Mouse (Mus musculus): ENCODE data around the gene Cd248. TPM values are rescaled to one million over a fixed set of nuclear protein-coding genes. Genes with fewer than 3 reads are reported as not detected.

Gene Cd248
- polyA plus RNA-seq, 1 experiment from 2014 or later, result 64.3 TPM

DNA sequence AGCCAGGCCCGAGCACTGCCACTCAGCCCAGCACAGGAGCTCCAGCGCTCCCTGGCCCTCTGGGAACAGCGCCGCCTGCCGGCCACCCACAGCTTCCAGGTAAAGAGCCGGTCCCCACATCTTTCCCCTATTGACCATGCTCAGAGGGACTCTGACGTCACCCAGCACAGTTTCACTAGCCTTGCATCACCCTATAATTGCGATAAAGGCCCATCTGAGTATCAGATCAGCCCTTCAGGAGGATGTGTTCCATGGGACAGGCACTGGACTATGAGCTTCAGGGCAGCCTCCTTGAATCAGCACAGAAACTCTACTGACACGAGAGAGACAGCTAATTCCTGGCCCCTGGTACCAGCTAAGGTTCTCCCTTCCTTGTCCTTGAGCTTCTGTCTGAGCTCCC is 14.0 kb upstream of the Cd248 start:
- Histone ChIP-seq H3K4me3 (0 out of 2 replicates have a peak overlapping the region, but pooled peaks have one; percentile 1), H3K27ac (no peak overlapping the region), H3K36me3 (peaks cover 8% of the 10 kb centered on the region; the same call in 1 of the 2 replicates), H3K9me3 (no peaks in the 10 kb centered on the region), H3K9ac (no peak overlapping the region), H3K4me1 (peaks cover 49% of the 10 kb centered on the region), H3K27me3 (peaks cover 47% of the 10 kb centered on the region), H3K4me2 (replicated peaks) (no peak overlapping the region)
- no peak for ATAC-seq (ENCODE audit: insufficient number of reproducible peaks, insufficient read depth, low FRiP score, low TSS enrichment)
- whole genome bisulfite sequencing, result 14% methylated on average over 9 of the region's 9 CpGs

DNA sequence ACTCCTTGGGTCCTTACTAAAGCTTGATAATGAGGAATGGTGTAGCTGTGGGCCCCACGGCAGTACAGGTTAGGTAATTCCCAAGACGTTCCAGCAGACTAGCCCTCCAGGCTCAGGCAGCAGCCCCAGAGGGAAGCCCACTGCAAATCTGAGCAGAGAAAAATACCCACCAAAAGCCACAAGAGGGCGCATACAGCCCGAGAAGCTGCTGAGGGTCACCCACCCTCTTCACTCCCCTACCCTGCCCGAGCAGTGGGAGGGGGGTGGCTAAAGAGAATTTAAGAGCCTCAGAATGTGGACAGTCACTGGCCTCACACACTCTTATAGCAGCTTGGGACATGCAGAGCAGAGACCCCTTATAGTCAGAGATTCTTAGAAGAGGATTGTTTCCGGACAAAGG is 11.6 kb upstream of the Cd248 start:
- Histone ChIP-seq H3K4me2 (replicated peaks) (no peak overlapping the region; the same call in 1 of the 2 replicates), H3K36me3 (no peaks in the 10 kb centered on the region), H3K9ac (no peak overlapping the region), H3K27ac (no peak overlapping the region), H3K27me3 (peaks cover 30% of the 10 kb centered on the region), H3K4me3 (no peak overlapping the region), H3K4me1 (peaks cover 55% of the 10 kb centered on the region), H3K9me3 (no peaks in the 10 kb centered on the region)
- peak; percentile 10; the same call in 1 of the 2 replicates for ATAC-seq (ENCODE audit: insufficient number of reproducible peaks, insufficient read depth, low FRiP score, low TSS enrichment)
- 8% methylated on average over 6 of the region's 6 CpGs for WGBS

DNA sequence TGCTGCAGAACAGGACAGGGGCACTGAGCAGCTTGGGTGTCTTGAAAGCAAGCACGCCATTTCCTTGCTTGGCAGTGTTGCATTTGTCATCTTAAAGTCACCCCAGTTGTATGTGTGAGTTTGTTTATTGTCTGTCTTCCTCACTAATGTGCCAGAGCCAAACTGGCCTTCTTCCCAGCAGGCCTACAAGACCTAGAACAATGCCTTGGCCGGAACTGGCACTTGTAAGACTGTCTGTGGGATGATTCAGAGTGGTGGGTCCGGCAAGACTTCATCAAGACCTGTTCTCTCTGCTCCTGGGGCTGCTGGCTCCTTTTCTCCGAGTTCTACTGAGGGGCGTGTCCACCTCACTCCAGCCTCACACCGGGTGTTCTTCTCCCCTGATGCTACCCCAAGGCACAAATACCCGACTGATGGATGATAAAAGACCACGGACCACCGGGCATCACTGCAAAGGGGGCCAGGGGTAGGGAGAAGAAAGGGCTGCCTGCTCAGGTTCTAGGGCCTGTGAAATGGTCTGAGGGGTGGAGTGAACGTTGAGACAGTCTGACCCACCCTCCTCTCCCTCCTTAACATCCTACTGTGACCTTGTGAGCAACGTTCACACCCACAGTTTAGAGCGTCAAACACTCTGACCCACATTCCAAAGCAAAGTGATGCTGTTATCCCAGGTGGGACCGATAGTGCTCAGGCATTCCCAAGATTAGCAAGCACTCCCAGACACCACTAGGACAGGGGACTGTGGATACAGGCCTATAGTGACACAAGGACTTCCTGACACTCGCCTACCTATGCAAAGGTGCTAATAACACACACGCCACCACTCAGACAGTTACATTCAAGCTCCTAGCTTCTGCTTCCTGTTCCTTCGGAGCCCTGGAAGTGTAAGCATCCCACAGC is 9.8 kb upstream of the Cd248 start:
- no peak overlapping the region for H3K4me3 ChIP-seq
- WGBS, result 24% methylated on average over 16 of the region's 16 CpGs
- no peak for ATAC-seq (ENCODE audit: insufficient number of reproducible peaks, insufficient read depth, low FRiP score, low TSS enrichment)
- peaks cover 12% of the 10 kb centered on the region for H3K27me3 ChIP-seq
- H3K4me1 ChIP-seq, result peaks cover 46% of the 10 kb centered on the region
- no peak overlapping the region for H3K4me2 ChIP-seq (replicated peaks)
- H3K27ac ChIP-seq, result peak overlapping the region; percentile 59; the same call in 1 of the 2 replicates
- no peaks in the 10 kb centered on the region for H3K9me3 ChIP-seq
- no peaks in the 10 kb centered on the region for H3K36me3 ChIP-seq
- H3K9ac ChIP-seq, result no peak overlapping the region

DNA sequence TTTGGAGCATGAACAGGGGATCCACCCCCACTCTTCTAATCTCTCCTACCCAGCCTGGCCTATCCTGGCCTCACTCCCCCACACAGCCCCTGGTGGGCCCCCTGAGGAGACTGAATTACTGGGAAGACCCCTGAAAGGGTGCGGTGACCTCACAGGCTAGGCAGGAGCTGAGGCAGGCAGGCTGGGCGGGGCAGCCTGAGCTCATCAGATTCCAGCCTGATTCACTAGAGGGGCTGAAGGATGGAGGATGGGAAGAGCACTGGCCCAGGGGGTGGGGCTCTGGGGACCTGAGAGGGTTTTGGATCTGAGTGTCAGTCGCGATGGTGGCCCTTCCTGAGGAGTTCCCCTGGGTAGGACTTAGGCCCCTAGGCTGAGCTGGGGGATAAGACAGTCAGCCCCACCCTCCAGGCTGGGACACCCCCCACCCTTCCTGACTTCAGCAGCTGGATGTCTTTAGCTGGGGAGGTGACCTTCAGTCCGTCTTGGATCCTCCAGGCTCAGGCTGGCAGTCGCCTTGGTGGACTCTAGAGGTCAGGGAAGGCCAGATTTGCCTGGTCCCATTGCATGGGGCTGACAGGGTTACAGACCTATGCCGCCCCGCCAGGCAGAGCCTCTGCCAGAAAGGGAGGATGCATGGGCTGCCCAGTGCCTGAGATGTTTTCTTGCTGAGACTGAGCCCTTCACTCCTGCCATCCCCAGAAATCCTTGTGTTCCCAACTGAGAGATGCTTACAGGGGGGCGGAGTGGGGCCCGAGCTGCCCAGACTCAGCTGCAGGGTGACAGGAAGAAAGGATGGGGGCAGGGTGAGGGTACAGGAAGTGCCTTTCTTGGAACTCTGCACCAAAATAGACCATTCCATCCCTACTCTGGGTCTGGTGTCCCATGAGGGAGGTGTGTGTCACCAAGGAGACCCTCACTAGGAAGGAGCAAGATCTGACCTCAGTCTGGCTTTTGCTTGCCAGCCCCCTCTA is 8.8 kb upstream of the Cd248 start:
- peak; percentile 45; the same call in 1 of the 2 replicates for ATAC-seq (ENCODE audit: insufficient number of reproducible peaks, insufficient read depth, low FRiP score, low TSS enrichment)
- 0 out of 2 replicates have a peak, but pooled peaks cover 3% of the 10 kb centered on the region for H3K27me3 ChIP-seq
- H3K9ac ChIP-seq, result peak overlapping the region; percentile 25; the same call in 1 of the 2 replicates
- peak overlapping the region; percentile 59 for H3K27ac ChIP-seq
- peaks cover 46% of the 10 kb centered on the region for H3K4me1 ChIP-seq
- 12% methylated on average over 10 of the region's 10 CpGs for WGBS
- H3K4me3 ChIP-seq, result no peak overlapping the region
- H3K9me3 ChIP-seq, result no peaks in the 10 kb centered on the region
- H3K36me3 ChIP-seq, result no peaks in the 10 kb centered on the region
- H3K4me2 ChIP-seq (replicated peaks), result peak overlapping the region; percentile 10; the same call in 1 of the 2 replicates

DNA sequence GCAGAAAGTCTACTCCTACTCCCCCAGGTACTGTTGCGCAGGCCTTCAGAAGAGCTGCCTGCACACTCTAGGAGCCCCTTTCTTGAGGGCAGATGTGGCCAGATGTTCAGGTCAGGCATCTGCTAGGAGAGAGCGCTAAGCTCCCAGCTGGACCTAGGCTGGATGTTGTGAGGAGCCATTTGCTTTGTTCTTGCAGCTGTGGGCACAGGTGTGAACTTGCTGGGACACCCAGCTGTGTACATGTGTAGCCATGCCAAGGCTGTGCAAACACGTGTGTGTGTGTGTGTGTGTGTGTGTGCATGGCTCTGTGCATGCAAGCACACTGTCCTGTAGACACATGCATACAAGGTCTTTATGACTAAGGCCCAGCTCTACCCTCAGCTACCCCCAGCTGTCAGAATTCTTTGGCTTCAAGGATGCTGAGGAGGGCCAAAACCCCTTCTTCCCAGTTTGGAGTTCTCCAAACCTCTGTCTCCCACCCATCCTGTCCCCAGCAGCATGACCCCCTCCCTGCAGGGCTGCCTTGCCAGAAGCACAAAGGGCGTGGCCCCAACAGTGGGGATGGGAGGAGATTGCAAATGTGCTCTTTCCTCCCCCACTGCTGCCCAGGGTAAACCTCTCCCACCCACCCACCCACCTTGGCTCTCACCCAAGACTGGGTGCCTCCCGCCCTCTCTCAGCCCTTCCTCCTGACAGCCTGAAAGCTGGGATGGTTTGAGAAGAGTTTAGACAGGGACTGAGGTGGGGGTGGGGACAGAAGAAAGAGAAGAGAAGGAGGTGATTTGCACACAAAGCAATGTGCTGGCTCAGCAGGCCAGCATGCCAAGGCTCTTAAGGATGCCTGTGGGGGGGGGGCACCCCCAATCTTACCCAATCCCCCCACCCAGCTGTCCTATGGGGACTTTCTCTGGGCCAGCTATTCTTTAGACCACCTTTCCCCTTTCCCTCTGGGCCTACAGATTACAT is 7.2 kb upstream of the Cd248 start:
- WGBS, result 36% methylated on average over 5 of the region's 5 CpGs
- Histone ChIP-seq H3K27me3 (no peaks in the 10 kb centered on the region), H3K36me3 (no peaks in the 10 kb centered on the region), H3K4me1 (peaks cover 57% of the 10 kb centered on the region), H3K27ac (peak overlapping the region; percentile 59), H3K4me2 (replicated peaks) (no peak overlapping the region), H3K9me3 (no peaks in the 10 kb centered on the region), H3K9ac (no peak overlapping the region), H3K4me3 (no peak overlapping the region)
- ATAC-seq (ENCODE audit: insufficient number of reproducible peaks, insufficient read depth, low FRiP score, low TSS enrichment), result no peak

DNA sequence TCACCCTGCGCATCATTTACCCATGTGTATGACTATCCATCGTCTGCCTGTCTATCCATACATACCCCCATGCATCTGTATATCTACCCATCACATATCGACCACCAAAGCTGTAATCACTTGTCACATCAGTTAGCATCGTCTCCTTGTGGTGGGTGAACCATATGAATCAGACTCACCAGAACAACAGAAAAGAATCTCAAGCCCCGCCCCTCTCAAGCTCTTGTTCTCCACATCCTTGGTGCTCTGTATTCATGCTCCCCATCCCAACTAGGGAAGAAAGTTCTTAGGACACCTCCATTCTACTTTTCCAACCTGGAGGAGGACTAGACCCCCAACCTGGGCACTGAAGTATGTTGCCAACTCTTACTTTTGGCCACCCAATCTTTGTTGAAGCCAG is 5.8 kb upstream of the Cd248 start:
- H3K27ac ChIP-seq, result no peak overlapping the region
- H3K4me3 ChIP-seq, result no peak overlapping the region
- H3K9ac ChIP-seq, result no peak overlapping the region
- ATAC-seq (ENCODE audit: insufficient number of reproducible peaks, insufficient read depth, low FRiP score, low TSS enrichment), result no peak
- H3K36me3 ChIP-seq, result no peaks in the 10 kb centered on the region
- no peaks in the 10 kb centered on the region for H3K9me3 ChIP-seq
- no peaks in the 10 kb centered on the region for H3K27me3 ChIP-seq
- WGBS, result 84% methylated on average over 5 of the region's 5 CpGs
- H3K4me1 ChIP-seq, result peaks cover 53% of the 10 kb centered on the region
- H3K4me2 ChIP-seq (replicated peaks), result no peak overlapping the region

DNA sequence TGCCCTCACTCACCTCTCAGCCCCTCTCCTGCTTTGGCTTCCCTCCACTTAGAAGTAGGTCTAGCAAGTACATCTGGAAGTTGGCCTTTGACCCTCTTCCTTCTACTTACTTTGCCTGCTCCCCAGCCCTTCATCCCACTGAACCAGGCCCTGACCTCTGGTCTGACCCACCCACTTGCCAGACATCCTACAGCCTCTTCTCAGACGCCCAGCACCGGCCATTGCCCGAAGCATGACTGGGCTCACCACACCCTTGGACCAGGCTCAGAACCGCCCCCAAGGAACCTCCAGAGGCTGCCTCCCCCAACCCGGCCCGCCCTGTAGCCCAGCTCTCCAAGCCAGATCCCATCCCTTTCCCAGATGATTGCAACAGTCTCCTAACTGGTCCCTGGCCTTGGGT is 5.4 kb upstream of the Cd248 start:
- H3K4me3 ChIP-seq, result no peak overlapping the region
- H3K9ac ChIP-seq, result no peak overlapping the region
- H3K4me1 ChIP-seq, result peaks cover 57% of the 10 kb centered on the region
- H3K36me3 ChIP-seq, result no peaks in the 10 kb centered on the region
- no peaks in the 10 kb centered on the region for H3K9me3 ChIP-seq
- 33% methylated on average over 6 of the region's 6 CpGs for WGBS
- H3K27me3 ChIP-seq, result no peaks in the 10 kb centered on the region
- H3K4me2 ChIP-seq (replicated peaks), result no peak overlapping the region
- no peak for ATAC-seq (ENCODE audit: insufficient number of reproducible peaks, insufficient read depth, low FRiP score, low TSS enrichment)
- H3K27ac ChIP-seq, result no peak overlapping the region

DNA sequence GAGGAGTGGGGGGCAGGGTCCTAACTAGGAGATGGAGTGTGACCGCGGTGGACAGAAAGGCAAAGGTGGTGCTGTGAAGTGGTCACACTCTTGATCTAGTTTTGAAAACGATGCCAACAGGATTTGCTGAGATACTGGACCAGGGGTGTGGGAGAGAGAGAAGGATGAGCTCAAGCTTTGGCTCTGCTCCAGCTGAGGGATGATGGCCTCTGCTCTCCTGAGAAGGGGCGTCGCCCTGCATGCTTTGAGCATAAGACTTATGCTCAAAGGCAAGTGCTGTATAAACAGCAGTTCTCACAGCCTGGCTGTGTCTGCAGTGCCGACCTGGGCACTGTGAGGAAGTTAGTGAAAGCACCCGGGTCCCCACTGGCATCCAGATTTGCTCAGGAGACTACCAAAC is 2.8 kb upstream of the Cd248 start:
- peak overlapping the region; percentile 41 for H3K27ac ChIP-seq
- H3K36me3 ChIP-seq, result no peaks in the 10 kb centered on the region
- 0 out of 2 replicates have a peak overlapping the region, but pooled peaks have one; percentile 7 for H3K9ac ChIP-seq
- H3K9me3 ChIP-seq, result no peaks in the 10 kb centered on the region
- peaks cover 54% of the 10 kb centered on the region for H3K4me1 ChIP-seq
- no peak overlapping the region for H3K4me2 ChIP-seq (replicated peaks)
- ATAC-seq (ENCODE audit: insufficient number of reproducible peaks, insufficient read depth, low FRiP score, low TSS enrichment), result no peak
- peaks cover 8% of the 10 kb centered on the region for H3K27me3 ChIP-seq
- no peak overlapping the region for H3K4me3 ChIP-seq
- 69% methylated on average over 7 of the region's 7 CpGs for WGBS

DNA sequence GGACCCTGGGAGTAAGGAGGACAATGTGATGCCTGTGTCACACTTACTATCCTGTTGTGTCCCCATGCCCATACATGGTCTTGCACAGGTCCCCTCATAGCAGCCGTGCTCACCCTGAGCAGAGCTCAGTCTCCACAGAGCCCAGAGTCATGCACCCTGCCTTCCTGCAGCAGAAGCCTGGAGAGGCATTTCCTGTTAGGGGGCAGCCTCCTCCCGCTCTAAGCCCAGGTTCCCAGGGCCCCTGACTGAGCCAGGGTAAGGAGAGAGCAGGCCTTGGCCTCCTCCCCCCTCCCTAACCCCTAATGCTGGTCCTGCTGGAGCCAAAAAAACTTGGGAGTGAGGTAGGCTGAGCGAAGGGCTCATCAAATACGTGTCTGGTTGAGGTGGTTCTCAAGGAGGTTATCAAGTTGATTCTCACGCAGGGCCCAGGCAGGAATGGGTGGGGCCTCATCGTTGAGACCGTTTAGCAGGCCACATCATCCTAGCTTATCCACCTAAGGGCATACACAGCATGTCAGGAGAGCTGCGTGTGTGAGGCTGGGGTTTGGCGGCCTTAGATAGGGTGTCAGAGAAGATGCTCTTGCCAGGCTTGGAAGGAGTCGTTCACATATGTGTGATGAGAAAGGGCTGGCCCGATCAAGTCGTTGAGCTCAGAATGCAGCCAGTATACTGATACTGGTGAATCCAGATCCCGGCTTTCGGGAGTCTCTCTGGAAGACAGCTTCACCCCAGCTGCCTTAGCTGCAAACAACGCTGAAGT is 658 bp upstream of the Cd248 start:
- H3K4me3 ChIP-seq, result peak overlapping the region; percentile 59
- H3K9me3 ChIP-seq, result no peaks in the 10 kb centered on the region
- 4% methylated on average over 15 of the region's 15 CpGs for WGBS
- H3K27me3 ChIP-seq, result peaks cover 10% of the 10 kb centered on the region
- H3K4me1 ChIP-seq, result peaks cover 53% of the 10 kb centered on the region
- no peaks in the 10 kb centered on the region for H3K36me3 ChIP-seq
- no peak for ATAC-seq (ENCODE audit: insufficient number of reproducible peaks, insufficient read depth, low FRiP score, low TSS enrichment)
- peak overlapping the region; percentile 86 for H3K4me2 ChIP-seq (replicated peaks)
- peak overlapping the region; percentile 81 for H3K9ac ChIP-seq
- H3K27ac ChIP-seq, result peak overlapping the region; percentile 97

DNA sequence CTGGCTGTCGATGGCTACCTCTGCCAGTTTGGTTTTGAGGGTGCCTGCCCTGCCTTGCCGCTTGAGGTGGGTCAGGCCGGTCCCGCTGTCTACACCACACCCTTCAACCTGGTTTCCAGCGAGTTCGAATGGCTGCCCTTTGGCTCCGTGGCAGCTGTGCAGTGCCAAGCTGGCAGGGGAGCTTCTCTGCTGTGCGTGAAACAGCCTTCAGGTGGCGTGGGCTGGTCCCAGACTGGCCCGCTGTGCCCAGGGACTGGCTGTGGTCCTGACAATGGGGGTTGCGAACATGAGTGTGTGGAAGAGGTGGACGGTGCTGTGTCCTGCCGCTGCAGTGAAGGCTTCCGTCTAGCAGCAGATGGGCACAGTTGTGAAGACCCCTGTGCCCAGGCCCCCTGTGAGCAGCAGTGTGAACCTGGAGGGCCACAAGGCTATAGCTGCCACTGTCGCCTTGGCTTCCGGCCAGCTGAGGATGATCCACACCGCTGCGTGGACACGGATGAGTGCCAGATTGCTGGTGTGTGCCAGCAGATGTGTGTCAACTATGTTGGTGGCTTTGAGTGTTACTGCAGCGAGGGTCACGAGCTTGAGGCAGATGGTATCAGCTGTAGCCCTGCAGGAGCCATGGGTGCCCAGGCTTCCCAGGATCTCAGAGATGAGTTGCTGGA is 824 bp downstream of the Cd248 start:
- Histone ChIP-seq H3K4me1 (peaks cover 53% of the 10 kb centered on the region), H3K9me3 (no peaks in the 10 kb centered on the region), H3K9ac (peak overlapping the region; percentile 81), H3K4me3 (peak overlapping the region; percentile 59), H3K4me2 (replicated peaks) (peak overlapping the region; percentile 86), H3K36me3 (no peaks in the 10 kb centered on the region), H3K27me3 (peaks cover 10% of the 10 kb centered on the region), H3K27ac (peak overlapping the region; percentile 97)
- ATAC-seq (ENCODE audit: insufficient number of reproducible peaks, insufficient read depth, low FRiP score, low TSS enrichment), result no peak
- 42% methylated on average over 21 of the region's 21 CpGs for WGBS
